Mouse (Mus musculus) embryonic facial prominence, embryonic 15.5 days (tissue): ENCODE results near the gene Chpf. TPM values are rescaled to one million over a fixed set of nuclear protein-coding genes. Genes with fewer than 3 reads are reported as not detected.

Experiments used
- ATAC-seq: fragments of 200-750 bp; cut with Nextera tagmentation; 2 replicates; pipeline ENCODE4 v1.8.0; 2017; ENCODE audit warnings: low read depth, moderate TSS enrichment; ENCODE audit not compliant: insufficient number of reproducible peaks, low FRiP score, low TSS enrichment
- H3K27ac ChIP-seq: fragments of 300-500 bp; sonication (generic); replicated peaks from 2 replicates; pipeline ENCODE4 v1.5.1; 2015; ENCODE audit warnings: mild to moderate bottlenecking, inconsistent platforms
- H3K27me3 ChIP-seq: fragments of 300-500 bp; sonication (generic); 2 replicates; pipeline ENCODE4 v1.6.1; 2015; ENCODE audit warnings: inconsistent platforms
- H3K36me3 ChIP-seq: fragments of 300-500 bp; sonication (generic); 2 replicates; pipeline ENCODE4 v1.6.1; 2015; ENCODE audit warnings: mild to moderate bottlenecking, inconsistent platforms
- H3K4me1 ChIP-seq: fragments of 300-500 bp; sonication (generic); 2 replicates; pipeline ENCODE4 v1.6.1; 2015; ENCODE audit warnings: inconsistent platforms
- H3K4me2 ChIP-seq: fragments of 300-500 bp; sonication (generic); replicated peaks from 2 replicates; pipeline ENCODE4 v1.6.1; 2015; ENCODE audit warnings: mild to moderate bottlenecking, inconsistent platforms
- H3K4me3 ChIP-seq: fragments of 300-500 bp; sonication (generic); replicated peaks from 2 replicates; pipeline ENCODE4 v1.5.1; 2015; ENCODE audit warnings: mild to moderate bottlenecking, inconsistent platforms
- H3K9ac ChIP-seq: fragments of 300-500 bp; sonication (generic); 2 replicates; pipeline ENCODE4 v1.6.1; 2015; ENCODE audit warnings: inconsistent platforms
- H3K9me3 ChIP-seq: fragments of 300-500 bp; sonication (generic); replicated peaks from 2 replicates; pipeline ENCODE4 v1.6.1; 2016; ENCODE audit warnings: inconsistent platforms
- WGBS: fragments of 180-500 bp; shearing (Covaris S2); methylation state at CpG from one replicate; pipeline ENCODE4 v1.1.7; 2015; 5-methylcytosine and 5-hydroxymethylcytosine counted together
- polyA plus RNA-seq: library from polyadenylated mRNA; unstranded; fragments of >200 nt; fragmentation: Nextera tagmentation; extraction: Ambion mirVana; gene quantifications from 2 replicates; pipeline ENCODE4 v1.2.1, GENCODE M21; 2015

Chpf gene
- polyA plus RNA-seq, result 51.3 and 54.5 TPM in 2 replicates

DNA sequence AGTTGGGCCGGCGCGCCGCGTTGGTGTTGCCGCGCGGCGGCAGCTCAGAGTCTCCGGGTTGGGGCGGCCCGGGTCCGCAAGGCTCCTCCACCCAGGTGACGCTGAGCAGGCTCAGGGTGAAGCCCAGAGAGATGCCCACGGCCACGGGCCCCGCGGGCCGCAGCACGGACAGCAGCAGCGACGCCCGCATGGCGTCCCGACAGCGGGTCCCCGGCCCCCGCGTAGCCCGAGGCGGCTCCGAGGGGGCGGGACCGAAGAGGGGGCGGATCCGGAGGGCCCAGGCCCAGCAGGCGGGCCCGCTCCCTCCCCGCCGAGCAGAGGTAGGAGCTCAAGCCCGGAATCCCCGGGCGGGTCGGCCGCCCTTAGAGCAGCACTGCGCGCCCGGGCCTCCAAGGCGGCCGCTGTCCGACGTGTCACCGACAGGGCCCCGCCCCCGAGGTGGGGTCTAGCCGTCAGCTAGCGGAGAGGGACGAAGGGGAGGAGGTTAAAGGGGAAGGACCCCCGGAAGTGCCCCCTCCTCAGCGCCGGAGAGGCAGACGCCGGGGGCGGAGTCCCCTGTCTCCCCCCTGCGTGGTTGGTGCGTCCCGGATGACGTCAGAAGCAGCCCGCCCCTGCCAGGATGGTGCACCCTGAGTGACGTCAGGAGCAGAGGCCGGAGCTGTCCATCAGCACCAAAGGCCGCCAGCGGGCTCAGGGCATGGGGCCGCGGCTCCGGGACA is at the start of gene Chpf, which contains the start of gene Tmem198:
Gene Chpf (minus strand): TSS at position 392 of the 719 bp plus-strand sequence.
Gene Tmem198 (plus strand): TSS at position 617 of the 719 bp plus-strand sequence.
- under 1% methylated on average over 75 of the region's 76 CpGs for WGBS
- H3K27me3 ChIP-seq, result peaks cover 40% of the 10 kb centered on the region

DNA sequence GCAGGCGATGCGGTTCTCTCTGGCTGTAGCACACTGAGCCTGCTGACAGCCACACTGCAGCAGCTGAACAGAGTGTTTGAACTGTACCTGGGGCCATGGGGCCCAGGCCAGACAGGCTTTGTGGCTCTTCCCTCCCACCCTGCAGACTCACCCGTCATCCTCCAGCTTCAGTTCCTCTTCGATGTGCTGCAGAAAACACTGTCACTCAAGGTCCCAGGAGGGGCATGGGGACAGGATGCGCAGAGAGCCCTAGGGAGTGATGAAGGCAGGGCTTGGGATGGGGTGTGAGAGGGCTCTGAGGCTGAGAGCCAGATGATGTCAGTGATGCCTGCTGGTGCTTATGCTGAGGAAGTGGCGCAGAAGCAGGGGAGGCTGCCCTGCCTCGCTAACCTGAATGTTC is 45.6 kb upstream of the Chpf start:
- H3K27ac ChIP-seq, result no peak overlapping the region
- 86% methylated on average over 7 of the region's 7 CpGs for WGBS
- no peaks in the 10 kb centered on the region for H3K27me3 ChIP-seq
- peaks cover 36% of the 10 kb centered on the region for H3K36me3 ChIP-seq
- H3K4me2 ChIP-seq, result no peak overlapping the region
- no peak overlapping the region for H3K9ac ChIP-seq
- no peak overlapping the region for H3K4me3 ChIP-seq
- peaks cover 14% of the 10 kb centered on the region for H3K4me1 ChIP-seq
- ATAC-seq, result no peak
- no peaks in the 10 kb centered on the region for H3K9me3 ChIP-seq

More for the DNA sequence above, at the start of gene Chpf, which contains the start of gene Tmem198:
- peak within 1 kb of the TSS; percentile 86 for H3K27ac ChIP-seq
- H3K9ac ChIP-seq, result peak within 1 kb of the TSS; percentile 54
- H3K4me2 ChIP-seq, result peak within 1 kb of the TSS; percentile 73
- H3K4me3 ChIP-seq, result peak within 1 kb of the TSS; percentile 79
- peaks cover 30% of the 10 kb centered on the region for H3K36me3 ChIP-seq
- ATAC-seq, result peak; percentile 93
- H3K4me1 ChIP-seq, result peaks cover 32% of the 10 kb centered on the region
- H3K9me3 ChIP-seq, result no peaks in the 10 kb centered on the region

DNA sequence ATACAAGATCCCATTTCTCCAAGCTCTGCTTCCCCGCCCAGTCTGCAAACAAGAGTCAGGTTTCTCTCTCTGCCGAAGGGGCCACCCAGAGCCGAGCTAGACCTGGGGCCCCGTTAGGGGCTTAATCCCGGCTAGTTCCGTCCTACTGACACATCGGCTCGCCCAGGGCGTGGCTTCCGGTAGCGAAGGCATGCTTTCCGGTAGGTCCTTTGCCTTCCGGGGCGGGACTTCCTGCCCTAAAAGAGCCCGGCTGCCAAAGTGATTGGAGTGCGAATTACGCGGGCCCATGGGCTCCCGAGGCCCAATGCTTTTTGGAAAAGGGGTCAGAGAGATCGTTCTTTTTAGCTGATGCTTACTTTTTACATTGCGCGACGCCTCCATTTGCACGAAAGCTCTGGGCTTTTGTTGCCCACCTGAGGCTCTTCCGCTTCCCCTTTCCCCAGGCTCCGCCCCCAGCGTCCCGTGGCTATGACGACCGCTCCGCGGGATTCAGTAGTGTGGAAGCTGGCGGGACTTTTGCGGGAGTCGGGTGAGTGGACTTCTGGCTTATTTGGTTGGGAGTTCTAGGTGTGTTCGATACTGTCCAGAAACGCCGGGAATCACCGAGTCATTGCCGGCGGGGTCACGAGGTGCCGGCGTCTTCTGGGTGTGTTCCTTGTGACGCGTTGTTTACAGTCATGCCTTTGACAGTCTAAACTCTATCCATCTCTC is 42.4 kb upstream of the Chpf start, which contains the start of gene Stk11ip:
Gene Stk11ip (plus strand): TSS at position 209 of the 711 bp plus-strand sequence.
- H3K4me3 ChIP-seq, result peak within 1 kb of the TSS; percentile 81
- peak within 1 kb of the TSS; percentile 21 for H3K9ac ChIP-seq
- WGBS, result under 1% methylated on average over 46 of the region's 46 CpGs
- H3K9me3 ChIP-seq, result no peaks in the 10 kb centered on the region
- H3K4me2 ChIP-seq, result peak within 1 kb of the TSS; percentile 59
- H3K36me3 ChIP-seq, result peaks cover 6% of the 10 kb centered on the region
- ATAC-seq, result peak; percentile 94
- H3K27ac ChIP-seq, result peak within 1 kb of the TSS; percentile 99
- peaks cover 27% of the 10 kb centered on the region for H3K4me1 ChIP-seq
- no peaks in the 10 kb centered on the region for H3K27me3 ChIP-seq

DNA sequence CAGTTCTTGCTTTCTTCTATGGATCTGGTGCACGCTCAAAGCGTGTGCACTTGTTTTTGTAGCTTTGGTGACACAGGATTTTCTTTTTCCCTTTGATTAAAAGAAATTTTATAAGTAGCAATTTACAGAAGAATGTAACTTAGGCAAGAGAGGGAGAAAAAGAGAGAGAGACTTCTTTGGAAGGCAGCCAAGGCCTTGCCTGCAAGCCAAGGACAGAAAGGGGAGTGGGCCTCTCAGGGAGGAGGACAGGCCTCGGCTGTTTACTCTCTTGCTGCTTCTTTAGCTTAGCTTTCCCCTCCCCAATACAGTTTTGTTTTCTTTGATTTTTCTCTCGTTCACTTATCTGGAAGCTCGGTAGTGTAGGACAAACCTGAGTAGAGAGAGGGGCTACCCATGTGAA is 40.5 kb upstream of the Chpf start:
- Histone ChIP-seq H3K4me1 (peaks cover 27% of the 10 kb centered on the region), H3K36me3 (no peaks in the 10 kb centered on the region), H3K27ac (peak overlapping the region; percentile 99), H3K27me3 (no peaks in the 10 kb centered on the region), H3K4me2 (no peak overlapping the region), H3K4me3 (no peak overlapping the region), H3K9me3 (no peaks in the 10 kb centered on the region), H3K9ac (no peak overlapping the region)
- 25% methylated on average over 5 of the region's 5 CpGs for WGBS
- no peak for ATAC-seq

DNA sequence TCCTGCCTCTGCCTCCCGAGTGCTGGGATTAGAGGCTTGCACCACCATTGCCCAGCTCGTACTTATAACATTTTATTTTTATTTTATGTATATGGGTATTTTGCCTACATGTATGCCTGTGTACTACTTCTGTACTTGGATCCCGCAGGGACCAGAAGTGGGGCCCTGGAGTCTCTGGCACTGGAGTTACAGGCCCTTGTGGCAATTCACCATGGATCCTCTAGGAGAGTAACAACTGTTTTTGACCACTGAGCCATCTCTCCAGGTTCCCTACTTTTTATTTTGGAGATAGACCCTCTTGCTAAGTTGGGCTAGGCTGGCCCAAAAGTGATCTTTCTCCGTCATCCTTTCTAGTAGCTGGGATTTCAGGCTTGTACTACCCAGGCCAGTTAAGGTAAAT is 39.3 kb upstream of the Chpf start:
- H3K36me3 ChIP-seq, result no peaks in the 10 kb centered on the region
- peaks cover 27% of the 10 kb centered on the region for H3K4me1 ChIP-seq
- H3K4me3 ChIP-seq, result no peak overlapping the region
- H3K9me3 ChIP-seq, result no peaks in the 10 kb centered on the region
- peak overlapping the region; percentile 63 for H3K27ac ChIP-seq
- no peaks in the 10 kb centered on the region for H3K27me3 ChIP-seq
- no peak for ATAC-seq
- no peak overlapping the region for H3K4me2 ChIP-seq
- no peak overlapping the region for H3K9ac ChIP-seq
- 94% methylated on average over 4 of the region's 4 CpGs for WGBS

DNA sequence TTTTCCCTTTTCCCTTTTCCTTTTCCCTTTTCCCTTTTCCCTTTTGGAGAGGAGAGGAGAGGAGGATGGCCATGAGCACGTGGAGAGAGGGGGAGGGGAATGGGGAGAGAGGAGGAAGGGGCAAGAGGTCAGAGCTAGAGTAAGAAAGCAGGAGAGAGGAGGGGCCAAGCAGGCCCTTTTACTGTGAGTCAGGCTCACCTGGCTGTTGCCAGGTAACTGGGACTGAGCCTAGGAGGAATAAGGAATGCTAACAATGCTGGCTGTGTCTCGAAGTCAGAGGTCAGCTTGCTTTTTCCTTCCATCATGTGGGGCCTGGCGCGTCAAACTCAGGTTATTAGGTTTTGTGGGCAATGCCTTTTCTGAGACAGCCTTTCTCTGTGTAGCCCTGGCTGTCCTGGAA is 38.9 kb upstream of the Chpf start:
- Histone ChIP-seq H3K27me3 (no peaks in the 10 kb centered on the region), H3K27ac (peak overlapping the region; percentile 63), H3K36me3 (no peaks in the 10 kb centered on the region), H3K4me2 (no peak overlapping the region), H3K4me3 (no peak overlapping the region), H3K9me3 (no peaks in the 10 kb centered on the region), H3K4me1 (peaks cover 27% of the 10 kb centered on the region), H3K9ac (no peak overlapping the region)
- WGBS, result 57% methylated on average over 4 of the region's 4 CpGs
- ATAC-seq, result no peak

DNA sequence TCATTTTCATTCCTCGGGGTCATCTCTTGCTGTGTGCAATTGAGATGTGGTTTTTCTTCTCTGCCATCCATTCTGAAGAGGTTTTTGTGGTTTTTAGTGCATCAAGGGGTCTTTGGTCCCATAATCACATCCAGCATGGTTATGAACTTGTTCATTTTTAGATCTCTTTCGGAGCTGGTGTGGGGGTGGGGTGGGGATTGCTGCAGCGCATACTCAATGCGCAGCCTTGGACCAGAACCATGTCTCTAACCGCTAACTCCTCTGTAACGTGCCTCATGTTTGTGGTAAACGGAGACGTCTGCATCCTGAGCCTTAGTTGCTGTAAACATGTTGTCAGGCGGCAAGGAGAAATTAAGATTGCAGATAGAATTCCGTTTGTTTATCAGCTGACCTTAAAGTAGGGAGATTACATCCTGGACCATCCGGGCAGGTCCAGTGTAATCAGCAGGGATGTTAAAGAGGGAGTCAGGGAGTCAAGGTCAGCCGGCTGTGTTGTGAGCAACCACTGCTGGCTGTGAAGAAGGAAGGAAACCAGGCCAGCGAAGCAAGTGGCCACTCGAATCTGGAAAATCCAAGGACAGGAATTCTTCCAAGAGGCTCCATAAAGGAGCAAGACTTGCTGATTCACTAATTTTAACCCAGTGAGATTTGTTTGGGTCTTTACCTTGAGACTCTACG is 37.7 kb upstream of the Chpf start:
- Histone ChIP-seq H3K27ac (no peak overlapping the region; the same call in 1 of the 2 replicates), H3K4me1 (peaks cover 22% of the 10 kb centered on the region), H3K9ac (no peak overlapping the region), H3K36me3 (no peaks in the 10 kb centered on the region), H3K4me2 (no peak overlapping the region), H3K9me3 (no peaks in the 10 kb centered on the region), H3K4me3 (no peak overlapping the region), H3K27me3 (no peaks in the 10 kb centered on the region)
- WGBS, result 56% methylated on average over 15 of the region's 15 CpGs
- no peak for ATAC-seq

DNA sequence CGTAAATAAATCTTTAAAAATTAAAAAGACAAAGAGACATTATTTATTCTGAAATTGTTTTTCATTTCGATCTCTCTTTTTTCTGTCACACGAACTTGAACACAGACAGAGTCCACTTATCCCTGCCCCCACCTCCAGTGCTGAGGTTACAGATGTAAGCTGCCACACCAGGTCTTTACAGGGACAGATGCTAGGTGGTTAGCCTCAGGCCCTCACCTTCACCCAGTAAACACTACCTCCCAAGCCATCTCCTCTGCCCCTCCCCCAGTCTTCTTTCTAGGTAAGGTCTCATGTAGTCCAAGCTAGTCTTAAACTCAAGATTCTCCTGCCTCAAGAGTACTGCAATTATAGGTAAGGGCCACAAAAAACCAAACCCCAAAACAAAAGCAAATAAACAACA is 33.4 kb upstream of the Chpf start:
- Histone ChIP-seq H3K9ac (no peak overlapping the region), H3K4me1 (peaks cover 17% of the 10 kb centered on the region; the same call in 1 of the 2 replicates), H3K27me3 (no peaks in the 10 kb centered on the region), H3K4me2 (no peak overlapping the region), H3K36me3 (no peaks in the 10 kb centered on the region), H3K27ac (no peak overlapping the region), H3K4me3 (no peak overlapping the region), H3K9me3 (no peaks in the 10 kb centered on the region)
- no peak for ATAC-seq
- WGBS, result 87% methylated on average over 3 of the region's 3 CpGs

DNA sequence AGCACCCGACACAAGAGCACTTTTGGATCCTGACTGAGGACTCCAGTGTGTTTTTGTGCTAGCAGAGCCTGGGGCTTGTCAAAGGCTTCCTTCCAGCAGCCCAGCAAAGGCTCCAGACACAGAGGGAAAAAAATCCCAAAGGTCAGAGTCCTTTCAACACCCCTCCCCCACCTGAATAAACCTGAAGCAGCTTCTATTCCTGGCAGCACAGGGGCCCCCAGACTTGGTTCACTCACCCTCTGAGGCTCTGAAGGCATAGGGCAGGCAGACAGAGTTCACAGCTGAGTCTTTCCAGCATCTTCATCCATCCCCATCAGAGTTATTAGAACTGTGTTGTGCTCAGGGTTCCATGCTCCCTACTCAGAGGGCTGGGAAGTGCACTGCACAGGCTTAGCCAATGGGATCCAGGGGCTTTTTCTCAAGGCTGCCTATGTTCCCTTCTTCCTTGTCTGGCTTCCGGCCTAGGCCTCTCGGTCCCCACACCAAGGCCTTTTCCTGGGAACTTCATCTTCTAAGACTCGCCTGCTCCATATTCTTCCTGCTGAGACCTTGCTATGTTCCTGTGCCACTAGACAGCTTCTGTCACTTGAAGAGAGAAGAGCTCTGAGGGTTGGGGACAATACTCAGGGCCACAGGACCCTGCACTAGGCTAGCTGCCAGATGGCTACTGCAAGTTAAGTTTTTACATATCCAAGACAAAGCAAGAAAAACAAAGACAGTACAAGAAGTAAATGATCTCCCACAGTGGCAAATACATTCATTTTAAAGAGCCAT is 32.5 kb upstream of the Chpf start:
- Histone ChIP-seq H3K4me1 (peaks cover 21% of the 10 kb centered on the region), H3K9ac (no peak overlapping the region), H3K4me2 (no peak overlapping the region), H3K36me3 (no peaks in the 10 kb centered on the region), H3K4me3 (no peak overlapping the region), H3K27me3 (no peaks in the 10 kb centered on the region), H3K9me3 (no peaks in the 10 kb centered on the region), H3K27ac (no peak overlapping the region)
- WGBS, result 62% methylated on average over 4 of the region's 4 CpGs
- no peak for ATAC-seq

DNA sequence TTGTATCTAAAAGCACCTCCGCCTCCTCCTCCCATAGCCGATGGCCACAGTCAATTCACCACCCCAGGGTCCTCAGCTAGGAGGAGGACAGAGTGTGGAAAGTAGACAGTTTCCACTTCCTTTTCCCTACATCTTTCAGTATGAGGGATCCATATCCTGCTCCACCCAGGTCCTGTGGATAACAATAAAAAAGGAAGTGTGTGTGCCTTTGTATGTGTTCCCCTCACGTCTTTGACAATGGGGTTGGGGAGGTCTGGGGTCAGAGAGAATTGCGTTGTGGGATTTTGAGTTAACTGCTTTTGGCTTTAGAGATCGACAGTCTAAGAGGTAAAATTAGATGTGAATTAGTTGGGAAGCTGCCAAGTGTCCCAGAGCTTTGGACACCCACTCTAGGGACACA is 31.0 kb upstream of the Chpf start:
- H3K27ac ChIP-seq, result no peak overlapping the region
- 76% methylated on average over 5 of the region's 5 CpGs for WGBS
- no peak for ATAC-seq
- no peak overlapping the region for H3K4me3 ChIP-seq
- H3K27me3 ChIP-seq, result no peaks in the 10 kb centered on the region
- no peak overlapping the region for H3K9ac ChIP-seq
- H3K4me1 ChIP-seq, result peaks cover 26% of the 10 kb centered on the region
- no peaks in the 10 kb centered on the region for H3K36me3 ChIP-seq
- no peaks in the 10 kb centered on the region for H3K9me3 ChIP-seq
- no peak overlapping the region for H3K4me2 ChIP-seq
